Mouse (Mus musculus): Measurements from ENCODE around the gene Slc9a9.

Slc9a9 gene

GRCm38 (mm10) chr9:94681095-94681487 is 11.4 kb downstream of the Slc9a9 start:
- intact Hi-C loops (cut with DNase I) = no loop called here

GRCm38 (mm10) chr9:94682260-94682659 is 12.6 kb downstream of the Slc9a9 start:
- intact Hi-C loops (cut with DNase I) = no loop called here

- intact Hi-C loops (cut with DNase I) = no loop called here
These were observed 15.9 kb downstream of the Slc9a9 start for GRCm38 (mm10) chr9:94685640-94686039.

GRCm38 (mm10) chr9:94686380-94686779 is 16.7 kb downstream of the Slc9a9 start:
- intact Hi-C loops (cut with DNase I) = no loop called here

- intact Hi-C loops (cut with DNase I) = no loop called here
These were observed 17.6 kb downstream of the Slc9a9 start for GRCm38 (mm10) chr9:94687203-94687859.

- intact Hi-C loops (cut with DNase I) = no loop called here
These were observed 21.8 kb downstream of the Slc9a9 start for GRCm38 (mm10) chr9:94691311-94692087.

GRCm38 (mm10) chr9:94692122-94692521 is 22.4 kb downstream of the Slc9a9 start:
- intact Hi-C loops (cut with DNase I) = no loop called here

GRCm38 (mm10) chr9:94694243-94694642 is 24.5 kb downstream of the Slc9a9 start:
- intact Hi-C loops (cut with DNase I) = no loop called here

GRCm38 (mm10) chr9:94694983-94695382 is 25.3 kb downstream of the Slc9a9 start:
- intact Hi-C loops (cut with DNase I) = no loop called here

GRCm38 (mm10) chr9:94696539-94697079 is 26.9 kb downstream of the Slc9a9 start:
- intact Hi-C loops (cut with DNase I) = no loop called here

- intact Hi-C loops (cut with DNase I) = no loop called here
These were observed 28.5 kb downstream of the Slc9a9 start for GRCm38 (mm10) chr9:94698175-94698574.

GRCm38 (mm10) chr9:94700549-94700948 is 30.8 kb downstream of the Slc9a9 start:
- intact Hi-C loops (cut with DNase I) = no loop called here

- intact Hi-C loops (cut with DNase I) = no loop called here
These were observed 31.6 kb downstream of the Slc9a9 start for GRCm38 (mm10) chr9:94701193-94701869.

GRCm38 (mm10) chr9:94701965-94702634 is 32.4 kb downstream of the Slc9a9 start:
- intact Hi-C loops (cut with DNase I) = no loop called here

- intact Hi-C loops (cut with DNase I) = no loop called here
These were observed 35.5 kb downstream of the Slc9a9 start for GRCm38 (mm10) chr9:94704986-94705757.

- intact Hi-C loops (cut with DNase I) = no loop called here
These were observed 36.0 kb downstream of the Slc9a9 start for GRCm38 (mm10) chr9:94705758-94706026.

GRCm38 (mm10) chr9:94712084-94712483 is 42.4 kb downstream of the Slc9a9 start:
- intact Hi-C loops (cut with DNase I) = no loop called here

- intact Hi-C loops (cut with DNase I) = no loop called here
These were observed 47.0 kb downstream of the Slc9a9 start for GRCm38 (mm10) chr9:94716695-94717094.

GRCm38 (mm10) chr9:94723631-94724030 is 53.9 kb downstream of the Slc9a9 start:
- intact Hi-C loops (cut with DNase I) = no loop called here

- intact Hi-C loops (cut with DNase I) = no loop called here
These were observed 55.4 kb downstream of the Slc9a9 start for GRCm38 (mm10) chr9:94725121-94725520.

GRCm38 (mm10) chr9:94727457-94727856 is 57.7 kb downstream of the Slc9a9 start:
- intact Hi-C loops (cut with DNase I) = no loop called here

Data from adrenal gland (tissue).